Mouse (Mus musculus) lung, adult 18-20 months (tissue): ENCODE results near the gene Gm20604.

Experiments
- DNase-seq, 2 experiments: peaks; one replicate each; pipeline ENCODE4 v3.0.0; 2022; ENCODE audit warnings: mixed read lengths in 2 of 2

Gm20604 gene

GRCm38 (mm10) chr12:102758403-102758756 is at the start of gene Gm20604:
Gene Gm20604, minus strand, starts transcription at chr12:102758672.
- peak in 1 of 2 experiments; percentile 8 for DNase-seq

GRCm38 (mm10) chr12:102799528-102799927 is 41.1 kb upstream of the Gm20604 start:
- DNase-seq: no peak

- no peak for DNase-seq
Measured at GRCm38 (mm10) chr12:102787927-102788326, 29.5 kb upstream of the Gm20604 start.

- DNase-seq: no peak
Measured at GRCm38 (mm10) chr12:102785593-102785985, 27.1 kb upstream of the Gm20604 start.

- DNase-seq: no peak
Measured at GRCm38 (mm10) chr12:102784899-102785592, 26.6 kb upstream of the Gm20604 start.

DNA sequence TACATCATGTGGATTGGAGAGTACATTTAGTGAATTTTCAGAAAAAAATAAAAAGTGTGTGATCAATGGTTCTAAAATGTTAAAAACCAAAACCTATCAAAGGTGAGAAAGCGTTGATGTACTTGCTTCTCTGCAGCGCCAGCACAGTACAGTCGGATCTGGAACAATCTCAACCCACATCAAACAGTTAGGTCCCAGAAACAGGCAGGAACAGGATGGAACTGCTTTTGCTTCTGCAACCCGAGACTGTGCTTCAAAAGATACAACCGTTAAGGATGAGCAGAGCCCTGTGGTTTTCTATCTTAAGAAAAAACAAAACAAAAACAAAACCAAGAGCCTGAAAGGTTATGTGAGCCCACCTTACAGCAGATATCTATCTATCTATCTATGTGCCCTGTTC is 24.4 kb upstream of the Gm20604 start:
- no peak for DNase-seq

DNA sequence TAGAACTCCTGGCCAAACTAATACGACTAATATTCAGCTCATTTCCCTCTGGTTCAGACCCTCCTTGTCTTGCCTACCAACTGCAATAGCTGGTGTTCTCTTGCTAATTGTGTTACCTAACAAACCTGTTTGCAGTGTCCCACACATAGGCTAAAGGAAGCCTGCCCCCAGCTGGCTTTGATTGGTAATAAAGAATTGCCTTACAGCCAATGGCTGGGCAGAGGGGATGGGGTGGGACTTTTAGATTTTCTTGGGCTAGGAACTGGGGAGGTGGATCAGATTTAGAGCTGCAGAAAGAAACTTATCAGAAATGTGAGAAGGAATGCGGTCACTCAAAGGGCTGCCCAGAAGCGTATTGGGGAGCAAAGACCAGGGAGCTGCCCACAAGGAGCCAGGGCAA is 21.0 kb upstream of the Gm20604 start:
- peak in 1 of 2 experiments; percentile 23 for DNase-seq

DNA sequence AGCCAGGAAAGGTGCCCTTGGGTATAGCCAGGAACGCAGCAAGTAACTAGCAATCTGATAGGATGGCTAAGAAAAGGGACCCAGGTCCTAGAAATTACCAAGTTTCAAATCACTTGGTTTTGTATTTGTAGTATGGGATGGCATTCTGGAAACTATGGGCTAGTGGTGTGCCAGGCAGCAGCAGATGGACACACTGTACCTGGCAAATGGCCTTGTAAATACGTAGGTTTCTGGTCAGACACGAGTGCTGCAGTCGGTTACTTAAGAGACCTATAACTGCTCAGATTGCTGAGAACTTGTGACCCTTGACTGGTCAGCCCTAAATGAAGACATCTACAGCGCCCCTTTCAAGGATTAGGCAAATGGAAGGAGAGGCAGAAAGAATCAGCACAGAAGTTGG is 19.7 kb upstream of the Gm20604 start:
- DNase-seq: no peak

GRCm38 (mm10) chr12:102776035-102776434 is 17.6 kb upstream of the Gm20604 start:
- no peak for DNase-seq

DNA sequence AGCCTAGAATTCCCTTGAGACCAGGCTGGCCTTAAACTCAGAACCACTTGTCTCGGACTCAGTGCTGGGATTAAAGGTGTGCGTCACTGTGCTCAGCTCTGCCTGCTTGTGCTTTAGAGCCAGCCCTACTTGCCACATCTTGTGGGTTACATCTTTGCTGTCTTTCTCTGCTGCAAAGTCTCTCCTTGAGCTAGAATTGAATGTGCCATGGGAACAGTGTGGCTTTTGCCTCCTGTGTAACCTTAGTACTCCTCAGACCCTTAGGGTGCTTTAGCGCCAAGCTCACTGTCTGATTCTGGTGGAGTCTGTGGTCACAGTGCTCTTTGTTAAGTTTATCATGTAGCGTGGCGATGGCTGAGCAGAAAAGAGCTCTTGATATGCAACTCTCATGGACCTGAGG is 14.2 kb upstream of the Gm20604 start:
- no peak for DNase-seq

- DNase-seq: no peak
Measured at GRCm38 (mm10) chr12:102771601-102772000, 13.1 kb upstream of the Gm20604 start.

- DNase-seq: no peak
Measured at GRCm38 (mm10) chr12:102769000-102769399, 10.5 kb upstream of the Gm20604 start.

DNA sequence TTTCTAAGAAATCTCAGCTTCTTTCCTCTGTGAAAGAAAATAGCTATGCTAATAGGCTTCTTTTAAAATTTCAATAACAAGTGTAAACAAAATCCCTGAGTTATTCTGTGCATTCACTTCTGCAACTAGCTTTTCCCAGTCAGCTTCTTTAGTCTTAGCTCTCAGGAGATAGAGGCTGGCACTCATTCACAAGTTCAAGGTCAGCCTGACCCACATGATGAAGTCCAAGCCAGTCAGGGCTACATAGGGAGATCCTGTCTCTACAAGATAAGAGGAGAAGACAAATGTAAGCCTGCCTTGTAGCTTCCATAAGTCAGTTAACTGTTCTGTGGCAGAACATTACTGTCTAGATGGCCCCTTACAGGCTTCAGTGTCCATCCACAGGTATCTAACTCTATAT is 5.2 kb upstream of the Gm20604 start:
- no peak for DNase-seq

- DNase-seq: no peak
Measured at GRCm38 (mm10) chr12:102761668-102762067, 3.2 kb upstream of the Gm20604 start.

GRCm38 (mm10) chr12:102758936-102759335 is 464 bp upstream of the Gm20604 start:
- DNase-seq: no peak

DNA sequence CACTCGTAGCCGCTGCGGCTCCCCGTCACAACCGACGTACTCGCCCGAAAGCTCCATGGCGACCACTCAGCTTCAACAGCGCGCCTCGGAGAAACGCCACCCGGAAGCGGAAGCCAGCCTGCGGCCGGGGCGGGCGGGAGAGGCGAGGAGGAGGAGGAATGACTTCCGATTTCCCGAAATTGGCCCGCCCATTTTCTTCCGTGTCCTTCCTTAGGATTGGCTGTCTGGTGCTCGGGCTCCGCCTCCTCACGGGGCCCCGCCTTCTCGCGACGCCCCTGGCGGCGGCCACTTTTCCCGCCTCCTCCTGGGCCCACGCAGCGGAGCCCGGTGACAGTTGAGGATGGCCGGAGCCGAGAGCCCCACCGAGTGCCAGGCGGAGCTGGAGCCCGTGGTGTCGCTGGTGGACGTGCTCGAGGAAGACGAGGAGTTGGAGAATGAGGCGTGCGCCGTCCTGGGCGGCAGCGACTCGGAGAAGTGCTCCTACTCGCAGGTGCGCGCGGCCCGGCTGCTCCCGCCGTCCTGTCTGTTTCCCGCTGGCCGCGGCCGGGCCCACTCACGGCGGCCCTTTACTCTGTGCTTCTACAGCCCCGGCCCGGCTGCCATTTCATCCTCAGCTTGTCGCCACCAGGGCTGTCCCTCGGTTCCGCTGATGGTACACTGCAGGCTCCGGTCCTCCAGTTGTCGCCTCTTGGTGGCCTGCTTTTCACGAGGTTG is 626 bp downstream of the Gm20604 start, which contains the start of the genes Gm28051, Gon7 and Ubr7:
Gm28051 (minus strand) TSS at position 77 of the 714 bp plus-strand sequence.
Gon7 (minus strand) TSS at position 115 of the 714 bp plus-strand sequence.
Ubr7 (plus strand) TSS at position 279 of the 714 bp plus-strand sequence.
- peak; percentile 97 to 98 for DNase-seq

- no peak for DNase-seq
Measured at GRCm38 (mm10) chr12:102757055-102757688, 1.3 kb downstream of the Gm20604 start.

DNA sequence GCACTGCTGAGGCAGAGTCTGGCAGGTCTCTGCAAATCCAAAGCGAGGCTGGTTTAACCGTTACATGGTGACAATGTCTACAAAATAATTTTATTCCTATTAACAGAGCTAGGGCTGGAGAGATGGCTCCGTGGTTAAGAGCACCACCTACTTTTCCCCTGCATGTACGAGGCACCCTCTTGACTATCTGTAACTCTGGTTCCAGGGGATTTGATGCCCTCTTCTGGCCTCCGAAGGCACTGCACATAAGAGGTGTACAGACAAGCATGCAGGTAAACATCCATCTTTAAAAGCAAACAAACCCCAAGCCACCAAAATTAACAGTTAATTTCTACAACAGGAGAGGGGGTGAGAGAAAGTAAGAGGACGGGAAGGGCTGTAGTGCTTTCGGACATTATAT is 2.2 kb downstream of the Gm20604 start:
- peak; percentile 12 to 14 for DNase-seq

GRCm38 (mm10) chr12:102748256-102748655 is 10.2 kb downstream of the Gm20604 start:
- no peak for DNase-seq

DNA sequence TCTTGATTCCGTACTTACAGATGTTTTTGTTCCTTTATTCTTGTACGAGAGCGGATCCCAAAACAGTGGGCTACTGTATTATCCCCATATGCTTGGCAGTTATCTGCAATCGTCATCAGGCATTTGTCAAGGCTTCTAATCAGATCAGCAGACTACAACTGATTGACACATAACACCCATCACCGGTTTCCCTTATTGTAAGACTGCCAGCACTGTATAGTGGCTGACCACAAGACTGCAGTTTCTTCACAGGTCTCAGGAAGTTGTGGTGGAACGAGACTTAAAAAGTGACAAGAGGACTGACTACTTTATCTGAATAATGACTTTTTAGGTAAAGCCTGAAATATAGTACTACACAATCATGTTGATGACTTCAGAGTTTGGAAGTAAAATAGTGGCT is 13.6 kb downstream of the Gm20604 start:
- peak in 1 of 2 experiments; percentile 21 for DNase-seq

GRCm38 (mm10) chr12:102743589-102744574 is 14.6 kb downstream of the Gm20604 start, which contains the start of the genes Moap1 and Tmem251:
Gene Moap1, minus strand, starts transcription at chr12:102743661.
Gene Tmem251, plus strand, starts transcription at chr12:102743762.
- DNase-seq: peak; percentile 92 to 93

GRCm38 (mm10) chr12:102743036-102743588 is 15.4 kb downstream of the Gm20604 start:
- DNase-seq: no peak
